Mouse (Mus musculus) embryo, embryonic 11 days (tissue): Measurements from ENCODE around the gene Fgf13.

Experiments used
- DNase-seq: peaks from one replicate; pipeline ENCODE4 v3.0.0-alpha.2; 2015

Fgf13 gene

GRCm38 (mm10) chrX:59182323-59182722 lies 385.5 kb downstream of the Fgf13 start:
- DNase-seq = no peak

- DNase-seq = no peak
These were observed 388.2 kb downstream of the Fgf13 start for GRCm38 (mm10) chrX:59179627-59180026.

GRCm38 (mm10) chrX:59179081-59179596 lies 388.7 kb downstream of the Fgf13 start:
- DNase-seq = peak; percentile 61

GRCm38 (mm10) chrX:59177653-59178052 lies 390.2 kb downstream of the Fgf13 start:
- no peak for DNase-seq

- peak; percentile 49 for DNase-seq
These were observed 395.7 kb downstream of the Fgf13 start for GRCm38 (mm10) chrX:59172200-59172599.

- no peak for DNase-seq
These were observed 401.1 kb downstream of the Fgf13 start for GRCm38 (mm10) chrX:59166763-59167162.

- DNase-seq = no peak
These were observed 425.9 kb downstream of the Fgf13 start for GRCm38 (mm10) chrX:59141947-59142346.

- peak; percentile 74 for DNase-seq
These were observed 432.9 kb downstream of the Fgf13 start for GRCm38 (mm10) chrX:59134928-59135361.

- DNase-seq = peak; percentile 49
These were observed 433.6 kb downstream of the Fgf13 start for GRCm38 (mm10) chrX:59134166-59134861.

GRCm38 (mm10) chrX:59133834-59134165 lies 434.1 kb downstream of the Fgf13 start:
- DNase-seq = peak; percentile 26

GRCm38 (mm10) chrX:59133416-59133815 lies 434.5 kb downstream of the Fgf13 start:
- DNase-seq = peak; percentile 3

- no peak for DNase-seq
These were observed 441.2 kb downstream of the Fgf13 start for GRCm38 (mm10) chrX:59126637-59127036.

GRCm38 (mm10) chrX:59113187-59113586 lies 454.7 kb downstream of the Fgf13 start:
- no peak for DNase-seq

GRCm38 (mm10) chrX:59085928-59086327 lies 481.9 kb downstream of the Fgf13 start:
- no peak for DNase-seq

GRCm38 (mm10) chrX:59080427-59080826 lies 487.4 kb downstream of the Fgf13 start:
- DNase-seq = no peak

- DNase-seq = no peak
These were observed 495.8 kb downstream of the Fgf13 start for GRCm38 (mm10) chrX:59072083-59072482.

- no peak for DNase-seq
These were observed 504.7 kb downstream of the Fgf13 start for GRCm38 (mm10) chrX:59063157-59063556.

GRCm38 (mm10) chrX:59034969-59035368 lies 532.9 kb downstream of the Fgf13 start:
- DNase-seq = no peak
